Mouse (Mus musculus): Measurements from ENCODE around the gene Relb. TPM values are rescaled to one million over a fixed set of nuclear protein-coding genes. Genes with fewer than 3 reads are reported as not detected.
A peak's percentile ranks its signal among the peaks of the same experiment; 100 is the strongest.

Gene Relb
- total and polyA plus RNA-seq, 3 experiments, result 1.2 to 2.0 (median 1.5) TPM

GRCm38 (mm10) chr7:19633855-19634254 is 4.6 kb upstream of the Relb start:
- no peaks in the 10 kb centered on the region for H3K27me3 ChIP-seq (ENCODE audit: insufficient read depth, low read length)
- H3K36me3 ChIP-seq (replicated peaks), result peaks cover 74% of the 10 kb centered on the region
- no peaks in the 10 kb centered on the region for H3K9me3 ChIP-seq (replicated peaks)
- H3K4me3 ChIP-seq (ENCODE audit: low read depth, low read length), result no peak overlapping the region
- DNase-seq (ENCODE audit: low spot score), result no peak
- no peak for TF ChIP-seq GATA1 (IDR thresholded peaks at IDR 0.05; ENCODE audit: borderline replicate concordance, low read length)
- no peak for TF ChIP-seq POLR2AphosphoS5 (IDR thresholded peaks at IDR 0.05; ENCODE audit: insufficient replicate concordance, low read depth, low read length)
- TF ChIP-seq CTCF (IDR thresholded peaks at IDR 0.05; ENCODE audit: low read depth, low read length), result no peak
- TF ChIP-seq TAL1 (conservative IDR thresholded peaks at IDR 0.05; ENCODE audit: low read depth, low read length), result no peak
- no peak for TF ChIP-seq GATA2 (IDR thresholded peaks at IDR 0.05; ENCODE audit: borderline replicate concordance, low read depth, low read length)
- no peak for ATAC-seq (ENCODE audit: extremely low read depth, insufficient number of reproducible peaks, low FRiP score, poor library complexity, severe bottlenecking)
- peaks cover 15% of the 10 kb centered on the region for H3K4me1 ChIP-seq (ENCODE audit: insufficient read depth, low read depth, low read length)

GRCm38 (mm10) chr7:19633197-19633596 is 4.0 kb upstream of the Relb start:
- H3K4me1 ChIP-seq (ENCODE audit: insufficient read depth, low read depth, low read length), result peaks cover 15% of the 10 kb centered on the region
- no peak for DNase-seq (ENCODE audit: low spot score)
- H3K36me3 ChIP-seq (replicated peaks), result peaks cover 68% of the 10 kb centered on the region

GRCm38 (mm10) chr7:19632720-19633119 is 3.5 kb upstream of the Relb start:
- DNase-seq (ENCODE audit: low spot score) (no peak), ATAC-seq (ENCODE audit: extremely low read depth, insufficient number of reproducible peaks, low FRiP score, poor library complexity, severe bottlenecking) (no peak)
- Histone ChIP-seq H3K4me3 (ENCODE audit: low read depth, low read length) (no peak overlapping the region), H3K4me1 (ENCODE audit: insufficient read depth, low read depth, low read length) (peaks cover 20% of the 10 kb centered on the region), H3K36me3 (replicated peaks) (peaks cover 63% of the 10 kb centered on the region), H3K9me3 (replicated peaks) (no peaks in the 10 kb centered on the region), H3K27me3 (ENCODE audit: insufficient read depth, low read length) (no peaks in the 10 kb centered on the region)
- TF ChIP-seq CTCF (IDR thresholded peaks at IDR 0.05; ENCODE audit: low read depth, low read length) (no peak), POLR2AphosphoS5 (IDR thresholded peaks at IDR 0.05; ENCODE audit: insufficient replicate concordance, low read depth, low read length) (no peak), TAL1 (conservative IDR thresholded peaks at IDR 0.05; ENCODE audit: low read depth, low read length) (no peak), GATA1 (IDR thresholded peaks at IDR 0.05; ENCODE audit: borderline replicate concordance, low read length) (no peak), GATA2 (IDR thresholded peaks at IDR 0.05; ENCODE audit: borderline replicate concordance, low read depth, low read length) (no peak)

More at GRCm38 (mm10) chr7:19633197-19633596, 4.0 kb upstream of the Relb start:
- no peak for TF ChIP-seq GATA1 (IDR thresholded peaks at IDR 0.05; ENCODE audit: borderline replicate concordance, low read length)
- TF ChIP-seq POLR2AphosphoS5 (IDR thresholded peaks at IDR 0.05; ENCODE audit: insufficient replicate concordance, low read depth, low read length), result no peak
- no peak for TF ChIP-seq TAL1 (conservative IDR thresholded peaks at IDR 0.05; ENCODE audit: low read depth, low read length)
- TF ChIP-seq CTCF (IDR thresholded peaks at IDR 0.05; ENCODE audit: low read depth, low read length), result no peak
- no peak for TF ChIP-seq GATA2 (IDR thresholded peaks at IDR 0.05; ENCODE audit: borderline replicate concordance, low read depth, low read length)
- ATAC-seq (ENCODE audit: extremely low read depth, insufficient number of reproducible peaks, low FRiP score, poor library complexity, severe bottlenecking), result no peak
- Histone ChIP-seq H3K4me3 (ENCODE audit: low read depth, low read length) (no peak overlapping the region), H3K9me3 (replicated peaks) (no peaks in the 10 kb centered on the region), H3K27me3 (ENCODE audit: insufficient read depth, low read length) (no peaks in the 10 kb centered on the region)

- H3K4me3 ChIP-seq (ENCODE audit: low read depth, low read length), result no peak overlapping the region
- no peak for TF ChIP-seq POLR2AphosphoS5 (IDR thresholded peaks at IDR 0.05; ENCODE audit: insufficient replicate concordance, low read depth, low read length)
- no peak for TF ChIP-seq GATA2 (IDR thresholded peaks at IDR 0.05; ENCODE audit: borderline replicate concordance, low read depth, low read length)
- TF ChIP-seq CTCF (IDR thresholded peaks at IDR 0.05; ENCODE audit: low read depth, low read length), result no peak
- no peak for TF ChIP-seq GATA1 (IDR thresholded peaks at IDR 0.05; ENCODE audit: borderline replicate concordance, low read length)
- TF ChIP-seq TAL1 (conservative IDR thresholded peaks at IDR 0.05; ENCODE audit: low read depth, low read length), result no peak
- peaks cover 58% of the 10 kb centered on the region for H3K36me3 ChIP-seq (replicated peaks)
- ATAC-seq (ENCODE audit: extremely low read depth, insufficient number of reproducible peaks, low FRiP score, poor library complexity, severe bottlenecking) (no peak), DNase-seq (ENCODE audit: low spot score) (no peak)
- H3K9me3 ChIP-seq (replicated peaks), result no peaks in the 10 kb centered on the region
- H3K4me1 ChIP-seq (ENCODE audit: insufficient read depth, low read depth, low read length), result peaks cover 23% of the 10 kb centered on the region
- H3K27me3 ChIP-seq (ENCODE audit: insufficient read depth, low read length), result no peaks in the 10 kb centered on the region
These were observed 3.0 kb upstream of the Relb start for GRCm38 (mm10) chr7:19632275-19632674.

GRCm38 (mm10) chr7:19628536-19629360 is 490 bp downstream of the Relb start:
- H3K36me3 ChIP-seq (replicated peaks), result peaks cover 23% of the 10 kb centered on the region
- TF ChIP-seq TAL1 (conservative IDR thresholded peaks at IDR 0.05; ENCODE audit: low read depth, low read length) (no peak), CTCF (IDR thresholded peaks at IDR 0.05; ENCODE audit: low read depth, low read length) (no peak), POLR2AphosphoS5 (IDR thresholded peaks at IDR 0.05; ENCODE audit: insufficient replicate concordance, low read depth, low read length) (no peak), GATA1 (IDR thresholded peaks at IDR 0.05; ENCODE audit: borderline replicate concordance, low read length) (no peak), GATA2 (IDR thresholded peaks at IDR 0.05; ENCODE audit: borderline replicate concordance, low read depth, low read length) (no peak)

GRCm38 (mm10) chr7:19628192-19628535 is 1.1 kb downstream of the Relb start:
- no peak for DNase-seq (ENCODE audit: low spot score)
- Histone ChIP-seq H3K4me1 (ENCODE audit: insufficient read depth, low read depth, low read length) (peaks cover 21% of the 10 kb centered on the region), H3K4me3 (ENCODE audit: low read depth, low read length) (peak overlapping the region; percentile 79; the same call in 1 of the 2 replicates), H3K36me3 (replicated peaks) (peaks cover 17% of the 10 kb centered on the region), H3K27me3 (ENCODE audit: insufficient read depth, low read length) (peaks cover 9% of the 10 kb centered on the region), H3K9me3 (replicated peaks) (no peaks in the 10 kb centered on the region)
- TF ChIP-seq POLR2AphosphoS5 (IDR thresholded peaks at IDR 0.05; ENCODE audit: insufficient replicate concordance, low read depth, low read length) (no peak), CTCF (IDR thresholded peaks at IDR 0.05; ENCODE audit: low read depth, low read length) (no peak), TAL1 (conservative IDR thresholded peaks at IDR 0.05; ENCODE audit: low read depth, low read length) (no peak), GATA2 (IDR thresholded peaks at IDR 0.05; ENCODE audit: borderline replicate concordance, low read depth, low read length) (no peak), GATA1 (IDR thresholded peaks at IDR 0.05; ENCODE audit: borderline replicate concordance, low read length) (no peak)
- ATAC-seq (ENCODE audit: extremely low read depth, insufficient number of reproducible peaks, low FRiP score, poor library complexity, severe bottlenecking), result no peak

More at GRCm38 (mm10) chr7:19628536-19629360, 490 bp downstream of the Relb start:
- H3K4me1 ChIP-seq (ENCODE audit: insufficient read depth, low read depth, low read length), result peaks cover 21% of the 10 kb centered on the region
- no peaks in the 10 kb centered on the region for H3K9me3 ChIP-seq (replicated peaks)
- peak overlapping the region; percentile 79 for H3K4me3 ChIP-seq (ENCODE audit: low read depth, low read length)
- H3K27me3 ChIP-seq (ENCODE audit: insufficient read depth, low read length), result peaks cover 5% of the 10 kb centered on the region
- peak; percentile 87 for DNase-seq (ENCODE audit: low spot score)
- peak; percentile 94 for ATAC-seq (ENCODE audit: extremely low read depth, insufficient number of reproducible peaks, low FRiP score, poor library complexity, severe bottlenecking)

All from G1E (cell line).